Mouse (Mus musculus) spleen, adult 2 months (tissue): Measurements from ENCODE around the gene Vps25.

Source experiments
- CTCF ChIP-seq: fragments of 200-500 bp; IDR thresholded peaks from 2 replicates; pipeline ENCODE4 v1.5.1; 2011; ENCODE audit warnings: mild to moderate bottlenecking, inconsistent platforms; ENCODE audit not compliant: insufficient read depth, insufficient read length, insufficient replicate concordance; ENCODE audit errors: extremely low read depth
- POLR2A ChIP-seq: fragments of 200-500 bp; IDR thresholded peaks from 2 replicates; pipeline ENCODE4 v1.6.1; 2011; ENCODE audit warnings: low read depth, low read length, inconsistent platforms

DNA sequence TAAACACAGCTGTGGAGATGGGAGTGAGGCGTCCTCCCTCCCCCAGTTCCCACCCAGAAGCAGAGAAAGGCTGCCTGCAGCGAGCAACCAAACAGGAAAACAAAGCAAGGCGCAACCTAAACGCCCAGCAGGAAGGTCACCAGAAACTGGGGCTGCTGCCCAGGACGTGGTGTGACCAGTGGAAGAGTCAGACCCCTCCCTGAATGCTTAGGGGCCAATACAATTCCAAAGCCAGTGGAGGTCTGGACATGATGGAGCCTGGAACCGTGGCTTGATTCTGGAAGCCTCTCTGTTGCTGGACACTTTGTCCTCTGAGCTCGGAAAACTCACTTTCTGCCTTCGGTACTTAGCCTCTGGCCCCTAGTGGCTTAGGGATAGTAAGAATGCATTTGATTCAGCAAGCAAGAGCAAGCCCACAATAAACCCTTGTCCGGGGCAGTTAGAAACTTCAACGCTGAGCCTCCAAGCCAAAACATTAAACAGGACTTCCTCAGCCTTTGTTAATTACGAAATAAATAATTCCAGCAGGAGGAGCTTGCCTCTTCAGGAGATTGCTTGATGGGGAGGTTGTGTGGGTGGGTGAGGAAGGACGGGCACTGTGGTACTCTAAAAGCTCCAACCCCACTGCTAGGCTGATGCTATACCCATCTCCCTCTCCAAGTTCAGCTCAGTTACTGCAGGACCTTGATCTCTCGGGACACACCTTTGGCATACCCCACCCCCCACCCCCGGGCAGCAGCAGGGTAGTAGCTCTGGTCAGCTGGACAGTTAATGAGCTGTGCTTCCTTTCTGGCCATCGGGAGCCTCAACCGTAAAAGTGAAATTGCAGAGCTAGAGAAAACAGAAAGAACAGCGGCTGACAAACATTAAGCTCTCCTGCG, 22.3 kb upstream of the Vps25 start:
- TF ChIP-seq POLR2A (no peak), CTCF (no peak)
